Mouse (Mus musculus) hindbrain, embryonic 16.5 days (tissue): ENCODE data around the gene Morn1. TPM values are rescaled to one million over a fixed set of nuclear protein-coding genes. Genes with fewer than 3 reads are reported as not detected.

Experiments used
- ATAC-seq: fragments of 200-750 bp; cut with Nextera tagmentation; 2 replicates; pipeline ENCODE4 v1.8.0; 2017; ENCODE audit warnings: moderate TSS enrichment, moderate library complexity
- H3K27ac ChIP-seq: fragments of 300-500 bp; sonication (generic); 2 replicates; pipeline ENCODE4 v1.5.1; 2014; ENCODE audit warnings: low read depth, mild to moderate bottlenecking, control low read depth, low read length, moderate library complexity
- H3K27me3 ChIP-seq: fragments of 300-500 bp; sonication (generic); replicated peaks from 2 replicates; pipeline ENCODE4 v1.6.1; 2014; ENCODE audit warnings: low read length; ENCODE audit not compliant: control insufficient read depth, insufficient read depth
- H3K36me3 ChIP-seq: fragments of 300-500 bp; sonication (generic); 2 replicates; pipeline ENCODE4 v1.6.1; 2014; ENCODE audit warnings: mild to moderate bottlenecking, low read length, moderate library complexity, mixed read lengths; ENCODE audit not compliant: control insufficient read depth, insufficient read depth
- H3K4me1 ChIP-seq: fragments of 300-500 bp; sonication (generic); 2 replicates; pipeline ENCODE4 v1.6.1; 2014; ENCODE audit warnings: low read depth, low read length; ENCODE audit not compliant: control insufficient read depth, insufficient read depth
- H3K4me2 ChIP-seq: fragments of 300-500 bp; sonication (generic); 2 replicates; pipeline ENCODE4 v1.6.1; 2014; ENCODE audit warnings: mild to moderate bottlenecking, low read length, control low read depth, moderate library complexity
- H3K4me3 ChIP-seq: fragments of 300-500 bp; sonication (generic); 2 replicates; pipeline ENCODE4 v1.5.1; 2014; ENCODE audit warnings: mild to moderate bottlenecking, low read length, control low read depth, moderate library complexity
- H3K9ac ChIP-seq: fragments of 300-500 bp; sonication (generic); 2 replicates; pipeline ENCODE4 v1.6.1; 2014; ENCODE audit warnings: low read depth, mild to moderate bottlenecking, control low read depth, low read length, moderate library complexity
- H3K9me3 ChIP-seq: fragments of 300-500 bp; sonication (generic); 2 replicates; pipeline ENCODE4 v1.6.1; 2014; ENCODE audit warnings: mild to moderate bottlenecking, low read length, moderate library complexity; ENCODE audit not compliant: control insufficient read depth
- WGBS: fragments of 180-500 bp; shearing (Covaris S2); extraction: QIAGEN DNeasy Blood & Tissue Kit; methylation state at CpG from one replicate; pipeline ENCODE4 v1.1.7; 2014; 5-methylcytosine and 5-hydroxymethylcytosine counted together
- polyA plus RNA-seq: library from polyadenylated mRNA; unstranded; fragments of >200 nt; fragmentation: Nextera tagmentation; extraction: Ambion mirVana; gene quantifications from 2 replicates; pipeline ENCODE4 v1.2.1, GENCODE M21; 2015

Morn1 gene
- polyA plus RNA-seq, 1 experiment from 2014 or later, result 9.5 TPM

DNA sequence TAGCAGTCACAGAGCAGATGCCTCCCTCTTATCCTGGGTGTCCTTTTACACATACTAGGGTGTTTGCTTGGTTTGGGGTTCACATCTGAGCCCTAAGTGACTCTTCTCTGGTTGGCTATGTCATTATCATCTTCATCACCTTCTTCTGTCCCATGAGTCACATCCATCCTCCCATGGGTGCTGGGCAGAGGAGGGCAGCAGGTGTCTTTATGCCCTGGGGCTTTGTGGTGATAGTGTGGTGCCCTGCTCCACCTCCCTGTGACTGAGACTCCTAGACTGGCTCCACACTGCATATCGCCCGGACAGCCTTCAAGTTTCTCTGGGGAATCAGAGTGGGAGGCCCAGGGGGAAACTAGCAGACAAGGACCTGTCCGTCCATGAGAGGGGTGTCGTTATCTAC, 12.2 kb downstream of the Morn1 start:
- no peaks in the 10 kb centered on the region for H3K9me3 ChIP-seq
- H3K27me3 ChIP-seq, result no peaks in the 10 kb centered on the region
- no peak overlapping the region for H3K27ac ChIP-seq
- H3K4me3 ChIP-seq, result no peak overlapping the region
- ATAC-seq, result no peak
- H3K36me3 ChIP-seq, result no peaks in the 10 kb centered on the region
- no peak overlapping the region for H3K4me2 ChIP-seq
- no peak overlapping the region for H3K9ac ChIP-seq
- peaks cover 7% of the 10 kb centered on the region for H3K4me1 ChIP-seq
- 67% methylated on average over 4 of the region's 4 CpGs for WGBS

DNA sequence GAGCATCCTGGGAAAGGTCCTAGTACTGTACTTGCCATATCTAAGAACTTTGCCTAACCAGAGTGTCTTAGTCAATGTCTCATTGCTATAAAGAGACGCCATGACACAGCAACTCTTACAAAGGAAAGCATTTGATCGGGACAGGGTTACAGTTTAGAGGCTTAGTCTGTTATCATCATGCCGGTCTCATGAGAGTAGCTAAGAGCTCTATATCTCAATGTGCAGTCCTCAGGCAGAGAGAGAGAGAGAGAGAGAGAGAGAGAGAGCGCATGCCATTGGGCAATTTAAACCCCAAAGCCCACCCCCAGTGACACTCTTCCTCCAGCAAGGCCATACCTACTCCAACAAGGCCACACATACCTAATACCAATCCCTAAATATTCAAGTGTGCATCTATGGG, 21.5 kb downstream of the Morn1 start:
- H3K36me3 ChIP-seq, result no peaks in the 10 kb centered on the region
- H3K27me3 ChIP-seq, result no peaks in the 10 kb centered on the region
- no peaks in the 10 kb centered on the region for H3K9me3 ChIP-seq
- H3K4me3 ChIP-seq, result no peak overlapping the region
- H3K4me1 ChIP-seq, result no peaks in the 10 kb centered on the region
- 98% methylated on average over 4 of the region's 4 CpGs for WGBS
- H3K4me2 ChIP-seq, result no peak overlapping the region
- no peak overlapping the region for H3K9ac ChIP-seq
- H3K27ac ChIP-seq, result no peak overlapping the region
- no peak for ATAC-seq

GRCm38 (mm10) chr4:155109471-155109870, 23.1 kb downstream of the Morn1 start:
- no peak overlapping the region for H3K27ac ChIP-seq
- ATAC-seq, result no peak
- no peak overlapping the region for H3K4me2 ChIP-seq
- no peak overlapping the region for H3K4me3 ChIP-seq
- H3K36me3 ChIP-seq, result no peaks in the 10 kb centered on the region
- H3K9me3 ChIP-seq, result no peaks in the 10 kb centered on the region
- no peak overlapping the region for H3K9ac ChIP-seq
- H3K27me3 ChIP-seq, result no peaks in the 10 kb centered on the region
- no peaks in the 10 kb centered on the region for H3K4me1 ChIP-seq
- WGBS, result 80% methylated on average over 5 of the region's 5 CpGs

DNA sequence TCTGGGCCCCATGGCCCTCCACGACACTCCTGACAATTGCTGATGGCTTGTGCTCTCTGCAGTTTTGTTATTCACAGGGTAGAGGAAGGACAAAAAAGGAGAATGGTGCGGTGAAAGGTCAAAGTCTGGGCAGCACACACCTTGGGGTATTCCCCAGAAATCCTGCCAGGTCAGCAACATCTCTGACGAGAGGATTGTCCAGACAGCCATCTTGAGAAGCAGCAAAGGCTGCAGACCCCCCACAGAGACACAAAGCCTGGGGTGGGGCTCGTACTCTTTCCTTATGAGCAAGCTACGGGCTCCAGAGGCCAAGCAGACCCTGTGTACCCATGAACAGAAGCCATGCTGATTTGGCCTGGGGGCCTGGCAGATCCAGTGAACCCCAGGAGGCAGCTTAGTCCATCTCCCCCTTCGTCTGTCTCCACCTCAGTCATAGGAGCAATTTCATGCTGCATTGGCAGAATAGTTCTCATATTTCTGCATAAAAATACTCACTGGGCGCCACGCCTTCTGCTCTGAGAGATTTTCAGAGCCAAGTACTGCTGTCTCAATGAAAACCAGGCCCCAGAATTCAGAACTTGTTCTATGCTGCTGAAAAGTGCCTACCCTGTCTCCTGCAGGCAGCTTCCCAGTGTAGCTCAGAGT, 27.5 kb downstream of the Morn1 start:
- Histone ChIP-seq H3K4me1 (0 out of 2 replicates have a peak, but pooled peaks cover 3% of the 10 kb centered on the region), H3K9ac (no peak overlapping the region), H3K27ac (no peak overlapping the region)

DNA sequence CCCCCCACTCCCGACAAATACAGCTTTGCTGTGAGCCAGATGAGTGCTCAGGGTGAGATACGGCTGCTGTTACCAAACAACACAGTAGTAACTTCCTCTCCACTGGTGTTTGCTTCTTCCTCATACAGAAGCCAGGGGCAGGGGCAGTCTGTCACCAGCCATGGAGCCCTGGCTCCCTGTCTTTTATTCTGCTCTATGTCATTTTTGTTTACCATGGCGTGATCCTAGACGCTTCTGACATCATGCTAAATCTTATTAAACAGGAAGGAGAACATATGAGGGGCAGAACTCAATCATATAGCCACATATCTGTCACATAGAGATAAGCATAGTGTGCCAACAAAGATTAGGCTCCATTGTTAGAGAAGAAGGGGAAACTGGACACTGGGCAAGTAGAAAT, 30.2 kb downstream of the Morn1 start:
- H3K4me2 ChIP-seq, result no peak overlapping the region
- no peak overlapping the region for H3K27ac ChIP-seq
- ATAC-seq, result no peak
- peaks cover 3% of the 10 kb centered on the region; the same call in 1 of the 2 replicates for H3K4me1 ChIP-seq
- no peak overlapping the region for H3K9ac ChIP-seq
- 87% methylated on average over 4 of the region's 4 CpGs for WGBS
- no peaks in the 10 kb centered on the region for H3K27me3 ChIP-seq
- no peaks in the 10 kb centered on the region for H3K36me3 ChIP-seq
- H3K4me3 ChIP-seq, result no peak overlapping the region
- no peaks in the 10 kb centered on the region for H3K9me3 ChIP-seq

More for the DNA sequence above, 27.5 kb downstream of the Morn1 start:
- no peak overlapping the region for H3K4me2 ChIP-seq
- H3K9me3 ChIP-seq, result no peaks in the 10 kb centered on the region
- no peaks in the 10 kb centered on the region for H3K36me3 ChIP-seq
- 52% methylated on average over 8 of the region's 8 CpGs for WGBS
- H3K4me3 ChIP-seq, result no peak overlapping the region
- no peaks in the 10 kb centered on the region for H3K27me3 ChIP-seq
- no peak for ATAC-seq

GRCm38 (mm10) chr4:155117396-155117978, 31.1 kb downstream of the Morn1 start:
- WGBS, result 76% methylated on average over 6 of the region's 6 CpGs

DNA sequence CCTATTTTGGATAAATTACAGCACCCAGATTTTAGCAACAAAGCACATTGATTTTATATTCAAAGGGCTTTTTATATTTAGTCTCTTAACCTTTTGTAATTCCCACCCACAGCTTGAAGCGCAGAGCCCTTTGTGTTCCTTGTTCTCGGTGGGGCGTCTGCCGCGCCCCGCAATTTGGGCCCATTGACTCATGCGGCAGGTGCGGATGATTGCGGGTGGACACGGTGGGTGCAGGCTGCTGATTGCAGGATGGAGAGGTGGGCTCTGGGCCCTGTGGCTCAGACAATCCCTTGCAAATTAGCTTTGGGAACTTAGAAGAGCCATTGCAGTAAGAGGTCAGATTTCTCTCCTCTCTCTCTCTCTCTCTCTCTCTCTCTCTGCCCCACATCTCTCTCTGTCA, 31.9 kb downstream of the Morn1 start:
- Histone ChIP-seq H3K4me3 (no peak overlapping the region), H3K4me2 (no peak overlapping the region), H3K27me3 (no peaks in the 10 kb centered on the region), H3K9me3 (no peaks in the 10 kb centered on the region), H3K27ac (no peak overlapping the region), H3K36me3 (no peaks in the 10 kb centered on the region), H3K9ac (no peak overlapping the region), H3K4me1 (peaks cover 13% of the 10 kb centered on the region)
- 58% methylated on average over 10 of the region's 10 CpGs for WGBS
- ATAC-seq, result no peak

More at GRCm38 (mm10) chr4:155117396-155117978, 31.1 kb downstream of the Morn1 start:
- Histone ChIP-seq H3K27me3 (no peaks in the 10 kb centered on the region), H3K36me3 (no peaks in the 10 kb centered on the region), H3K4me2 (no peak overlapping the region), H3K9me3 (no peaks in the 10 kb centered on the region), H3K4me1 (peaks cover 6% of the 10 kb centered on the region), H3K4me3 (no peak overlapping the region), H3K27ac (no peak overlapping the region), H3K9ac (no peak overlapping the region)
- no peak for ATAC-seq

DNA sequence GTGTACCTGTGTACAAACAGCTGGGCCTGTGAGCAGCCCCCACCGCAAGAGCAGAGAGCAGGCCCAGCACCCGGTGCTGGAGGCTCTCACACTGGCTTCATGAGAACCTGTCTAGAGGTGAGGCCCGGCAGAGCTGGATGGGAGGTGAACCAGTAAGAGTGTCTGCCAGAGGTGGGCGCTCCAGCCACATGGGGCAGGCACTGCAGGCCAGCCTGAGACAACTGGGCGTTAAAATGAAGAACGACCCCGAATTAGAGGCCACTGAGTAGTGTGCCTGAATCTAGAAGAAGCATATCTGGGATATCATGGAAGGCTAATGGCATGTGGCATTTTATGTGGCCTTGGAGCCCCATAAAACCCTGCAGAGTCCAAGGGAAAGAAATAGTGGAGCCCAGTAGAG, 33.7 kb downstream of the Morn1 start:
- 89% methylated on average over 7 of the region's 7 CpGs for WGBS

DNA sequence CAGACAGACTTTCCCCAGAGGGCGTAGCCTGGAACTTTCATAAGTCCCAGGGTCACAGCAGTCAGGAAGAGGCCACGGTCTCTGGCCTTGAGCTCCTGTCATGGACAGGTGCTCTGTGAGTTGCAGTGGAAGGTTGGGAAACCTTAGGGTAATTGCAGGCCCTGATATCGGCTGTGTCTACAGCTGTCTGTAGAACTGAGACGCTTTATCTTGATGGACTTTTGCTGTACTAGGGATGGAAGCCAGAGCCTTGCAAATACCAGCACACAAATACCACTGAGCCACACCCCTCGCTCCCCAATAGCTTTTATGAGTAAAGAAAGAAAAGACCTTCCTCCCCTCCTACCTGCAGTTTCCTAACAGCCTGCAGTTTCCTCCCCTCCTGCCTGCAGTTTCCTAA, 34.2 kb downstream of the Morn1 start:
- Histone ChIP-seq H3K27ac (no peak overlapping the region), H3K27me3 (no peaks in the 10 kb centered on the region), H3K9ac (no peak overlapping the region), H3K36me3 (no peaks in the 10 kb centered on the region), H3K4me2 (no peak overlapping the region), H3K4me1 (peaks cover 13% of the 10 kb centered on the region), H3K9me3 (no peaks in the 10 kb centered on the region), H3K4me3 (no peak overlapping the region)
- no peak for ATAC-seq
- WGBS, result 90% methylated on average over 5 of the region's 5 CpGs

More for the DNA sequence above, 33.7 kb downstream of the Morn1 start:
- no peak for ATAC-seq
- H3K9me3 ChIP-seq, result no peaks in the 10 kb centered on the region
- no peak overlapping the region for H3K9ac ChIP-seq
- H3K4me2 ChIP-seq, result no peak overlapping the region
- H3K27ac ChIP-seq, result no peak overlapping the region
- no peaks in the 10 kb centered on the region for H3K36me3 ChIP-seq
- peaks cover 13% of the 10 kb centered on the region for H3K4me1 ChIP-seq
- no peak overlapping the region for H3K4me3 ChIP-seq
- no peaks in the 10 kb centered on the region for H3K27me3 ChIP-seq
